Mouse (Mus musculus) adipocyte (in vitro differentiated cells): ENCODE measurements around the gene Slc33a1.
A peak's percentile ranks its signal among the peaks of the same experiment; 100 is the strongest.

Experiments used
- DNase-seq: peaks from one replicate; pipeline ENCODE4 v3.0.0-alpha.2; 2016; ENCODE audit warnings: low spot score

Gene Slc33a1

DNA sequence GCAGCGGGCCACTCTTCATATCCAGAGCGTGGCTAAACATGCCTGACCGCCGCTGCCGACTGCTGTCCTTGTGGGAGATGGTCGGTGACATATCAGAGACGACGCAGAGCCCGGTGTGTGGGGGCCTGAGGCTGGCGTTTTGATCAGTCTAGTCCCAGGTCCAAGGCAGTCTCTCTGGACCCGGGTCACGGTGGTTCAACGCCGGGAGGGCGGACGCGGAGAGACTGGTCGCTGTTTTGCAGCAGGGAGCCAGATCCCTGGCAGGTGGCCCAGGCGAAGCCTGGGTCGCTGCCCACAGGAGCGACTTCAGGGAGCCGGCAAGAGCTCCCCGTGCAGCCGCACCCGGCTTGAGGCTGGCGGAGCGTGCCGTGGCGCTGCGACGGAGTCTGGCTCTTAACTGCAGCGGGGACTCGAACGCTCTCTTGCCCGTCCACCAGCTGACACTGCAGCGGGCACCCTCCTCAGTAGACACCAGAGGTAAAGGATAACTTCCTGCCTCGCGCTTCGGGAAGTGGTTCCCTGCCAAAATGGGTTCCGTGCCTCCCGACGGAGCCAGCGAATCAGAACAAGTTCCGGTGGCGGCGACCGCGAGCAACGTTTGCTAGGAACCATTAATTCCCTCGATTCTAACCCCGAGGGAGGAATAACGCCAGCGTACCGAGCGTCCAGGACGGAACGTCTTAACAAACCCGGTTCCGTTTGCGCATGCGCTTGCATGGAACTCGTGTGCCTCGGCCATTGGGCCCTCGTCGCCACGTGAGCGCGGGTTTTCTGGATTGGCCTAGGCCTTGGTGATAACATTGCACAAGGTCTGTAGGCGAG, at the start of gene Slc33a1:
Slc33a1 (minus strand) TSS at position 669 of the 822 bp plus-strand sequence.
- DNase-seq, result peak; percentile 100

DNA sequence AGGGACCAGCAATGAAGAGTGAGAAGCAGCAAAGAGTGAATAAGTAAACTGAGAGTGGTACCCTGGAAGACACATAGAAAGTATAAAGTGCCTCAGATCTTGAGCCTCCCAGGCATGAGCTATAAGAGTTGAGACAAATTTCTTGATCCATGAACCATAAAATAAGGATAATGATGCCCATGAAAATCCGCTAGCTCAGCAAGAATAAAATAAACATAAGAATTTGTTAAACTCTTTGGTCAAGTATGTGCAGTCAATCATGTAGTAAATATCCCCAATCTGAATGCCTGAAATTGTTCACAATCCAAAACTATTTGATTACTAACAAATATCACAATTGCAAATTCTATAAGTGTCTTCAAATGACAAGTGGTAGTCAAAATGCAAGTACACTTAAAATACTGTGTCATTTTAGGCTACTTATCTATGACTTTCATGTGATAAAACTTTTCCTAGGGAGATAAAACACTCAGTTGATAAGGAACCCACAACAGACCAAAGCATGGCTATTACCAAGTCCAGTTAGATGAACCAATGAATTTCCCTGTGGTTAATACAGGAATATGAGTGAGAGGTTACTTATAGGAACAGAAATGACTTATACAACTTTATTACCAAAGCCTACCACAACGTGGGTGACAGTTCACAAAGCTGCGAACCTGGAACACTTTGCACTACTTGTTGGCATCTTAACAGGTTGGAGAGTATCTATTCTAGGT, 24.3 kb upstream of the Slc33a1 start:
- DNase-seq, result no peak

DNA sequence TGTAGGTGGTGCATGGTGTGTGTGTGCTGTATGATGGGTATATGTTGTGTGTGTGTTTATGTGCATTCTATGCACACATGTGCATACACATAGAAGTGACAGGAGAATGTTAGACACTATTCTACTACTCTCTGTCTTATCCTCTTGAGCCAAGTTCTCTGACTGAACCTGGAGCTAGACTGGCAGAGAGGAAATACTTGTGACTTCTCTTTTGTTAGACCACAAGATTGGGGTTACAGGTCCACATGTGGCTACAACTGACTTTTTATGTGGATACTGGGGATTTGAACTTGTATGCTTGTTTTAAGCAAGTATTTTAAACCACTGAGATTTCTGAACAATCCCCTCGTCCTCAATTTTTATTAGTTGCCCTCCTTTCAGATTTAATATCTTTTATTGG, 22.1 kb upstream of the Slc33a1 start:
- DNase-seq, result no peak

DNA sequence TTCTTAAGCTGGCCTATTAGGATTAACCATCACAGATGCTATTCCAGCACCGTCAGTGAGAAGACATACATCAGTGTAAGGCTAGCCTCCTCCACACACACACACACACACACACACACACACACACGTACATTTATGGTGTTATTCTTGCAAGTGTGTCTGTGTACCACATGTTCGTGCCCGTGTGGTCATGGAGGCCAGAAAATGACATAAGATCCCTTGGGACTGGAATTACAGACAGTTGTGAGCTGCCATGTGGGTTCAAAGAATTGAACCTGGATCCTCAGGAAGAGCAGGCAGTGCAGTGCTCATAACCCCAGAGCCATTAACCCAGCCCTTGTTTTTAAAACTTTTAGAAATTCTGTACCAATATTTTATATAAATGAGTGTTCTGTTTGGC, 13.3 kb upstream of the Slc33a1 start:
- no peak for DNase-seq

DNA sequence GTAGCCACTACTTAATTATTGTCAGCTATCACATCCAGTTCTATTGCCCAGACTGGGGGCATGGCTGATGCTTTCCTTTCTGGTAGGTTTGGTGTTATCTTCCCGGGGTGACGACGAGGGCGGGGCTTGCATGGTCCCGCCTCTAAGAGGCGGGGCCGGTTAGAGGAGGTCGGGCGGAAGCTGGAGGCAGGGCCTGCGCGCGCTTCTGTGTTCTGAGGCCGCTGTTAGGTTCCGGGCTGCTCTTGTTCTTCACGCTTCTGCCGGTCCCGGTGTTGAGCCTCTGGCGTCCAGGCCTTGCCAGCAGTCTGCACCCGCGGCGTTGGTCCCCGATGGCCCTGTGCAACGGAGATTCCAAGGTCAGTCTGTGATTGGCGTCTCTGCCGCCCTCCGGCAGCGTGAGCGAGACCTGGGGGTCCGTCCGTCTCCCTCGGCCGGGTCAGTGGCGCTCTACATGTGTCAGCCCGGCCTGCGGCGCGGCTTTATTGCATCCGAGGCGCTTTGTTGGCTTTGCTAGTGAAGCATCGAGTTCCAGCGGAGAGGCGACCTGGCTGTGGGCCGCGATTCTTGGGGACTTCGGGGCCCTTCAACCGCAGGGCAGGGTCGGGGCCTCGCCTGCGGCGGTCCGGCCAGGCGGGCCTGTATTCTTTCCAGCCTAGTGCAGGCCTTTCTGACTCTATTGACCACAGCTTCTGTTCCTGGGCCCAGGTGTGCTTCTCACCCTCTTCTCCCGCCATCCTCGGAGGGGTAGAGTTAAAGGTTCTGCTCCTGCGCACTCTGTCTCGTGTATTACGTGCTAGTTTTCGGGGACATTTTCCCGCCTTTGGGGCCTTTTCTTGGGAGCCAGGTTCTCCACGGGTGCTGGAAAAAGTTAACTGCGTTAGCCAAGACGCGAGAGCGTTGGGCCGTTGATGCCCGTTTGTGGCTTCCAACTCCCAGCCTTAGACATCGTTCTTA, 11.7 kb upstream of the Slc33a1 start, which contains the start of gene Gmps:
Gmps (plus strand) TSS at position 152 of the 954 bp plus-strand sequence.
- peak; percentile 94 for DNase-seq

DNA sequence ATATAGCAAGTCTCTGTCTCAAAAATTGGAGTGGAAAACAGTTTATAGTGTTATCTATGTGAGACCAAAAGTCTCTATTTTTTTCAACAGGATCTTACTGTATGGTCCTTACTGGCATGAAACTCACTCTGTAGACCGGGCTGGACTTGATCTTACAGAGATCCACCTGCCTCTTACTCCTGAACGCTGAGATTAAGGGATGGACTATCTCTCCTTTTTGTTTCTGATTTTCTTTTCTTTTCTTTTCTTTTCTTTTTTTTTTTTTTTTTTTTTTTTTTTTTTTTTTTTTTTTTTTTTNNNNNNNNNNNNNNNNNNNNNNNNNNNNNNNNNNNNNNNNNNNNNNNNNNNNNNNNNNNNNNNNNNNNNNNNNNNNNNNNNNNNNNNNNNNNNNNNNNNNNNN, 1.4 kb upstream of the Slc33a1 start:
- no peak for DNase-seq

DNA sequence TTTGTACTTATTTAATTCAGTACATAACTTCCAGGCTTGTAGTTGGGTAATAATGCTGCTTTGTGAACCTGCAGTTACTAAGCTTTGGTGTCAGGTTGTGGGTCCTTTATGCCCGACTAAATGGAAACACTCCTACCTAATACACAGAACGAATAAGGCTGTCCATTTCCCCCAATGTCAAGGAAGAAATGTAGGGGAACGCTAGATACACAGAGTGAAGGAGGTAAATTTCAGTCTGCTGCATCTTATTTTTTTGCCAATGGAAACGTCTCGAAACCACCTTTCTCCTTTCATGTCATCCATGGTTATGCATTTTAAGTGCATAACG, 318 bp upstream of the Slc33a1 start:
- DNase-seq, result no peak

DNA sequence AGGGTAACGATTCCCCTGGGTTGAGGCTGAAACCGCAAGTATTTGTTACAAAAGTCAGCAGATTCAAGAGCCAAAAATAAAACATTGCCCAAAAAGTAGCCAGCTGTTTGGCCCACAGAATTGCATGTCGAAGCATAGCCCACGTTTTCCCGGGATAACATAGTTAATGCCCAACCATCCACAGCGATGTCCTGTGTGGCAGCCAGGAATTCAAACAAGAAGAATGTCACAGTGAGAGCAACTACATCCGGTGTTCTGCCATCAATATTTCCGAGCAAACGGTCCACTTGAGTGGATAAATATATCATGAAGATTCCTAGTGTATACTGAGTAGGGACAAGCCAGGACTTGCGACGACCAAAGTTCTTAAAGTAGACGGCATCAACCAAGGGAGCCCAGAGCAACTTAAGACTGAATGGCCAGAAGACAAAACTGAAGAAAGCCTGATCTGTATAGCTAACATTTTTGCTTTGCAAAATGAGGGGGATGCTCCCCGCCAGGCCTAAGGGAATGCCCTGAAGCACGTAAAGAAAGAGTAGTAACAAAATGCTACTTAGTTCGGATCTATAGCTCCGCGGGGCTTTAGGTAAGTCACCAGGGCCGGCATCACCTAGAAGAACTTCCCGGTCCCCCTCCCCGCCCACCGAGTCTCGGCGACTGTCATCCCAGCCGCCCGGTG, 1.0 kb downstream of the Slc33a1 start:
- DNase-seq, result peak; percentile 59

DNA sequence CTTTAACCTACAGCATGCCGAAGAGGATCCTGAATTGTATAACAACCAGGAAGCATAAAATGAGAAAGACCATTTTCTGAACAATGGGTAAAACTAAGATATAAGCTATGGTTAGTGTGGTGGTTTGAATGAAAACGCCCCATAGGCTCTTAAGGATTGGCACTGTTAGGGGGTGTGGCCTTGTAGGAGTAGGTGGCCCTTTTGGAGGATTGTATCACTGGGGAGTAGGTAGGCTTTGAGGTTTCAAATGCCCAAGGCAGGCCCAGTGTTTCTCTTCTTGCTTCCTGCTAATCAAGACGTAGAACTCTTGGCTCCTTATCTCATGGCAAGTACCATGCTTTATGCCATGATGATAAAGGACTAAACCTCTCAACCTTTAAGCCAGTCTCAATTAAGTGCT, 14.7 kb downstream of the Slc33a1 start:
- DNase-seq, result no peak

DNA sequence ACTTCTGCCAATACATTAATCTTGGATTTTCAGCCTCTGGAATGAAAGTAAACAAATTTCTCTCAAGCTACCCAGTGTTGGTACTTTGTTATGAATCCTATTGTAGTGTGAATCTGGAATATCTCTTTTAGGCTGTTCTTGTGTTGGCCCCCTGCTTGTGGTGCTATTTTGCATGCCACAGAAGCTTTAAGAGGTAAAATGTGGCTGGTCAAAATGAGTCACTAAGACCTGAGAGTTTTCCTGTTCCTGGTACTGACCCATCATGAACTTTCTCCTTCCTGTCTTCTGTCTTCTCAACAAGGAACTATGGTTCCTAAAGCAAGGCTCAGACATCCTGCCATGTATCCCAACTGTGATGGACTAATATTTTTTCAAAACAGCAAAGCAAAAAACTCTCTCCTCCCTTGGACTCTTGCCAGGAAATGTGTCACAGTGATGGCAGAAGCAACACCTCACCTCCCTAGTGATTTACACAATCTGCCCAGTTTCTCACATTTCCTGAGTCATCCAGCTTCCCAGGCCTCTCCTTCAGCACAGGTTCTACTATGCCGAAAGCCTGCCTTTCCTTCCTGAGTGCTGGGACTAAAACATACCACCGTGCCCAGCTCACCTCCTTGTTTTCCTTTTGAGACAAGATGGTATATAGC, 23.2 kb downstream of the Slc33a1 start:
- peak; percentile 70 for DNase-seq

DNA sequence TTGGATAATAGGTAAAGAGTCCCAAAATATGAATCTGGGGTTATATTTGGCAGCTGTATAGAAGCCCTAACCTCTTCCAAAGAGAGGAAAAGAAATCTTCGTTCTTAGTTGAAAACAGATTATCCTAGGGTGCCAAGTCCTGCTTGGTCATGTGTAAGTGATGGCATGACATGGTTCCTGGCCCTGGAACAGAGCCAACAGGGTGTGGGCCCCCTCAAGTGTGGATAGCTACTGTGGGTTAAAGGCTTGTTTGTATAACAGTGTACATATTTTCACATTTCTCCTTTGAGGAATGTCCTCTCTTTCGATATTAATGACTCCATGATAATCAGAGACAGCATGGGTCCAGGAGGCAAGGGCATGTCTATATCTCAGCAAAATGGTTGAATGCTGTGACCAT, 25.6 kb downstream of the Slc33a1 start:
- DNase-seq, result no peak

DNA sequence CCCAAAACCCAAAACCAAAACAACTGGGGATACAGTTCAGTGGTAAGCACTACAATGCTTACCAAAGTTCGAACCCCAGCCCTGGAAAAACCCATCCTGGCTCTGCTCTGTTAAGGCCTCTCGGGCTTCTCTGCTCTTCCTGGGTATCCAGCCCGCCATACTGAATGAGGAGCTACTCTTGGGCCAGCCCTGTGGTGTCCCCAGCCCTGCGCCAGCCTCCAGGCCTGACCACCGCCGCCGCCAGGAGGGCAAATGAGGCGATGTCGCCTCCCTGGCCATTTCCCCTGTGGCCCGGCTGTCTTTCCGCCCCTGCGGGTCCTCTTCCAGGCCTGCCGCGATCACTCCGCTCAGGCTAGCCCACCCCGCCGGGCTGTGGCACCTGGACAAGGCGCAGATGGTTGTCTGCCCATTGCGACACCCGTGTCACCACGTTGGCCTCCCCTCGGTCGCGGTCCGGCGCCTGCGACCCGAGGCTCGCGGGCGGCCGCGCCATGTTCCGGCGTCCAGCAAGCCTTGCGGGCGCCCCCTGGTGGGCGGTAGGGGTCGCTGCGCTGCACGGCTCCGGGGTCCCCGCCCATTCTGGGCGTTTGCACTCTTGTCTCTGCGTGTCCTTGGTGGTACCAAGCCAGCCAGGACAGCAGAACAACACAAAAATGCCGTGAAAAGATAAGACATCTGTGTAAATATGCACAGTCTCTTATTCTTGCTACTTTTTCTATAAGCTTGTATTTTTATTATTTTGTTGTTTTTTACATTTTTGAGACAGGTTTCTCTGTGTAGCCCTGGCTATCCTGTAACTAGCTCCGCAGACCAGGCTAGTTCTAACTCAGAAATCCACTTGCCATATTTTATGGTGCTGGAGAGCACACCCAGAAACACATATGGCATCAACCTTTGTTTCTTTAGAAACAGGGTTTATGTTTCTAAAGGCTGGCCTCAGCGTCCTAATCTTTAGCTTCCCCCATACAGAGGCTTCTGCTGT, 35.4 kb downstream of the Slc33a1 start, which contains the start of gene E130311K13Rik:
E130311K13Rik (minus strand) TSS at position 595 of the 982 bp plus-strand sequence.
- peak; percentile 88 for DNase-seq

DNA sequence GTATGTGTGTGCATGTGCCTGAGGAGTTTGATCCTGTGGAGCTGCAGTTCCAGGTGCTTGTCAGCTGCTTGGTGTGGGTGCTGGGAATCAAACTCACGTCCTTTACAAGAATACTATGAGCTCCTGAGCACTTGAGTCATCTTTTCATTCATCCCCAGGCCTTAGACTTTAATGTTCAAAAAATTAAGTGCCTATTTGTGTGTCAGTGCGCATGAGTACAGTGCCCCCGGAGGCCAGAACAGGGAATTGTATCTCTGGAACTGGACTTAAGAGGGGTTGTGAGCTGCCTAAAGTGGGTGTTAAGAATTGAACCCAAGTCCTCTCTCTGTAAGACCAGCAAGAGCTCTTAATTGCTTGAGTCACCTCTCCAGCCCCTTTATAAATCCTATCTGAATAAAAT, 44.9 kb downstream of the Slc33a1 start:
- DNase-seq, result peak; percentile 24

DNA sequence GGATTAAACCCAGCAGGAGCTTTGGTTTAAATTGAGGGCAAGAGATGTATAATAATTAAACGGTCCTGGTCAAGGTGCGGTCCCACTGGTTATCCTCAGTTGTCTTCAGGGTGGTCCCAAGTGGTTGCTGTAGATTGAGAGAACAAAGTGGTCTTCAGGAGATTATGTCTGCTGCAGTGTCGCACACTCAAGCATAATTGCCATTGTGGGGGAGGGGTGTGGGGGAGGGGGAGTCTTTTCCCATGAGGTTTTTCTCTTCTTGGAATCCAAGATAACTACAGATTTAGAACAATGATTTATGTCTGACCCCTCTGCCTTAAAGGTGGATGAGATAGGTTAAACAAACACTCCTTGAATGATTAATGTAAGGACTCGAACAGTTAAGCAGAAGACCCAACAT, 54.3 kb downstream of the Slc33a1 start:
- DNase-seq, result no peak

DNA sequence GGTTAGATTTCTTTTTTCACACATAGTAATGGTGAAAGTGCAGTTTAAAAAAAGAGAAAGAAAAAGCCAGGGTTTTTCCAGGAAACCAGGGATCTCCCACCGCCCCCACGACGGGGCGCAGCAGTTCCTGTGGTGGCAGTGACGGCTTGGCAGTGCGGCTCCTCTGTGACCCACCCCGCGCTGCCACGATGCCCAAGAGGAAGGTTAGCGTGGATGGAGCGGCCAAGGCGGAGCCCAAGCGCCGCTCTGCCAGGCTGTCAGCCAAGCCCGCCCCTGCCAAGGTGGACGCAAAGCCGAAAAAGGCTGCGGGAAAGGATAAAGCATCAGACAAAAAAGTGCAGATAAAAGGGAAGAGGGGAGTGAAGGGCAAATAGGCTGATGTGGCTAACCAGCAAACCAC, 59.3 kb downstream of the Slc33a1 start:
- DNase-seq, result no peak

DNA sequence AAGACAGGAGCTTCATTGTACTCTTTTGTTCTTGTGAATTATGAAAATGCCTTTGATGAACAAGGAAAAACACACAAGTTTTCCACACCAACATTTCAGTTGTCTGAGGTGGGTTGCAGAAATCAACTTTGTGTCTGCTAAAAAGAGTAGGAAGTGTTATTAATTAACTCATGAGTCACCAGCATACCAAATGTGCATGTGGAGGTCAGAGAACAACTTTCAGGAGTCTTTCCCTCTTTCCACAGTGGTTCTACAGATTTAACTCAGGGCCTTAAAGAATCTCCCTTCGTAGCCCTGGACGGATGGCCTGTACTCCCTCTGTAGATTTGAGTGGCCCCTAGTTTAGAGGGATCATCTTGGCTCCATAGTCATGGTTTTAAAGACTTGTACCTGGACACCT, 60.4 kb downstream of the Slc33a1 start:
- no peak for DNase-seq

DNA sequence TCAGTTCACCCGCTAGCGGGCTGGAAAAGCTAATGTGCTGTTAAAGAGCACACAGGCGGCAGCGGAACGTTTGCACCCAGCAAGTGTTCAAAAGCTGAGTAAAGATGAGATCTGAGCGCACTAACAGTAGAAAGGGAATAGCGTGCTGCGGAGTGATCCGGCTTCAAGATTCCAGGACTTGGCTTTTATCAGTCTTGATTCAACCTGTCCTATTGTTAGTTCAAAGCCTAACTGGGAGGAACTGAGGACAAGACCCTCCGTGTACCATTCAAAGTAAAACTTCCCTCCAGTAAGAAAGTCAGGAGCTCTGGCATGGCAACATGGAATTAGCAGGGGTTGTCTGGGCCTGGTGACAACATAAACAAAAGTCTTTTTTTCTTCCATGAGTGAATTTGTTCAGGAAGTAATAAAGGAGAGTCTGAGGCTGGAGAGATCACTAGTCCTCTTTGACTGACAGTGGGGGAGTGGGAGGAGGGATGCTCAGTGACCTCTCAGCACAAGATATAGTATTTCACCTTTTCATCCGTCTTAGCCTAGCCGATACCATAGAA, 64.5 kb downstream of the Slc33a1 start:
- DNase-seq, result no peak

DNA sequence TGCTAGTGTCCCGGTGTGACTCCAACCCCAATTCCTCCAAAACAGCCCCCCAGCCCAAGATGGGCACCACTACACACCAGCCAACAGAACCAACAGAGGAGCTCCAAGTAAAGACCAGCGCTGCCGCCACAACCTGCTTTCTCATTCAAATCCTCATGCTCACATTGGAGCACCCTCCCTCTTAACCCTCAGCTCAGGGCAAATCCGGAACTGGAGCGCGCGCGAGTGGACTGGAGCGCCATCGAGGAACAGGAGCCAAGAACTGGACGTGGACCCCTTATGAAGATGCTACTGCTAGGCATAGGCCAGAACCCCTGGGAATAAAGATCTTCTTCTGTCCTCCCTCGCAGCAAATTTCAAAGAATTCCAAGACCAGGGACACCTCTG, 65.3 kb downstream of the Slc33a1 start, which contains the start of gene Plch1:
Plch1 (minus strand) TSS at position 164 of the 387 bp plus-strand sequence.
- DNase-seq, result no peak

DNA sequence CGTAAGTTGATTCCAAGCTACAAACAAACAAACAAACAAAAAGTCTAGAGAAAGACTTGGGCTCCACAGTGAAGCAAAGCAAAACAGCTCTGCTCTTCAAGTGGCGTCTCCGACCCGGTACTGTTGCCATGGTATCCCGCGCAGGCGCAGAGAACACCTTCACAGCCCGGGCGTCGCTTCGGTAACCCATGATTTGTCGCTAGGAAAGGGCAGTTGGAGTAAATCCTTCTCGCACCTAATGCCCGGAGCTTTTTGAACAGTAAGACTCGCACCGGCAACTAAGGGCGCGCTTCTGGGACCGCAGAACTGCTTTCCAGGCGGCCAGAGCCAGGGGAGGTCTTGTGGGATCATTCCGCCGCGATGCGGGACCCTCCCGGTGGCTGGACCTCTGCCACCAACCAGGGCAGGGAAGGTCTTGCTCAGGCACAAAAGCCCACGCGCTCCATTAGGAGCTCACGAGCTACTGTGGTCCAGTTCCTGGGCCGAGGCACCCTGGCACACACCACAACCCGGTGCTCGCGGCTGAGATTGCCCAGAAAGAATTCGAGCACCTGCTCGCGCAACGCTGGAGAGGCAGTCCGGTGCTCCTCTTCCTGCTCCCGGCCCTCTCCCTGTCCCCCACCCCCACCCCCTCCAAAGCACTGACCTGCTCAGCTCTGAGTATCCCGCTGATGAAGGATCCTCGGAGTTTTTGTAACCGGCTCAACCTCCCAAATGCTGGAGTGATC, 65.8 kb downstream of the Slc33a1 start:
- peak; percentile 14 for DNase-seq
